Mouse (Mus musculus) spleen, adult 18-20 months (tissue): Measurements from ENCODE around the gene Gm20388.

Experiments used
- DNase-seq, 2 experiments: peaks; one replicate each; pipeline ENCODE4 v3.0.0; 2022; ENCODE audit warnings: mixed read lengths in 2 of 2

Gm20388 gene

DNA sequence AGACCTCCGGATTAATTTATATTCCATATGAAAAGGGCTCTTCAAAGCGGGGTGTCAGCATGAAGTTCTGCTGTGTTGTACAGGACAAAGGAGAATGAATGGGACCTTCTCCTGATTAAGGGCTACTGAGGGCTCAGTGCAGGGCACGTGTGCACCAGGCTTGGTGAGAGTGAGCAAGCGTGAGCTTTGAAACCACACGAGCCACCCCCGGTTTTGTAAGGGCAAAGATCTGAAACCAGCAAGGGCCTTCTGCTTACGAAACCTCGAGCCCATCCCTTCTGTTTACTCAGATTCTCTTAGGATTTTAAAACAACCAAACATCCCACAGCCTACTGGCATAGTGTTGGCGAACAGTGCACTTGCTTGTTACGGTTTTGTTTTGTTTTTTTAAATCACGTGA is 3750.9 kb downstream of the Gm20388 start:
- DNase-seq: no peak

GRCm38 (mm10) chr8:123665580-123665979 is 3754.9 kb downstream of the Gm20388 start:
- DNase-seq: no peak

GRCm38 (mm10) chr8:123666832-123667231 is 3756.2 kb downstream of the Gm20388 start:
- DNase-seq: no peak

GRCm38 (mm10) chr8:123668681-123669080 is 3758.0 kb downstream of the Gm20388 start:
- DNase-seq: no peak

- DNase-seq: no peak
These were observed 3760.1 kb downstream of the Gm20388 start for GRCm38 (mm10) chr8:123670766-123671165.

DNA sequence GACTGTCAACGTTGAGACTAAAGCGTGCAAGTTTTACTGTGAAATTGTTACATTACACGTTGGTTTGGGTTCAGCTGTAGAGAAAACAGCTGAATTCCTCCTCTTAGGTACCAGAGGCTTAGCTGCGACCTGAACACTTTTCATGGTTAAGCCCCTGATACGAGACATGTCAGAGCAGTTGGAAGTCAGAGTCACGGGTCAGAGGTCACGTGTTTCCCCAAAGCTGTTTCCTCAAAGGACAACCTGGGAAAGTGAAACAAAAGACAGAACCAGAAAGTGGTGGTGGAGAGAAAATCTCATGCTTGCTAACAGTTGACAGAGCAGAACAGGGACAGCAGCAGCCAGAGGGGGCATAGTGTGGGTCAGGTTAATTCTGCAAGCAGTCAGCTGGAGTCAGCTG is 3760.8 kb downstream of the Gm20388 start:
- DNase-seq: no peak

- DNase-seq: no peak
These were observed 3762.0 kb downstream of the Gm20388 start for GRCm38 (mm10) chr8:123672648-123673047.

GRCm38 (mm10) chr8:123675611-123676010 is 3765.0 kb downstream of the Gm20388 start:
- no peak for DNase-seq

GRCm38 (mm10) chr8:123678390-123678789 is 3767.7 kb downstream of the Gm20388 start:
- no peak for DNase-seq

- no peak for DNase-seq
These were observed 3771.6 kb downstream of the Gm20388 start for GRCm38 (mm10) chr8:123682073-123682761.

GRCm38 (mm10) chr8:123683321-123683720 is 3772.7 kb downstream of the Gm20388 start:
- DNase-seq: no peak

DNA sequence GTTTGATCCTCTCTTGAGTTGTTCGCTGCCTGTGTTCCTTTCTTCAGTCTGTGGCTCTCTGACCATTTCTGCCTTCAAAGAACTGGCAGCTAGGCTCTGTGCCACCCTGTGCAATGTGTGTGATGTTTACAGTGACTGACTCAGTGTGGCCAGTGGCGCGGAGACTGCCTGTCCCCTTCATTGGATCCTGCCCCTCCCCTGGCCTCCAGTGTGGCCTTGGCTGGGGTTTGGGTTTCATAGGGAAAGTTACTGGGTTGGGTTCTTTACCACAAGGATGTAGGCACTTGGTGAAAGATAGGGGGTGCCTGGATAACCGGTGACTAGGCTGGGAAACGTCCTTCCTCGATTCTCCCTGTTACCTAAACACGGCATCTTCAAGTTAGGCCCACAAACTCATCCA is 3774.2 kb downstream of the Gm20388 start:
- no peak for DNase-seq

DNA sequence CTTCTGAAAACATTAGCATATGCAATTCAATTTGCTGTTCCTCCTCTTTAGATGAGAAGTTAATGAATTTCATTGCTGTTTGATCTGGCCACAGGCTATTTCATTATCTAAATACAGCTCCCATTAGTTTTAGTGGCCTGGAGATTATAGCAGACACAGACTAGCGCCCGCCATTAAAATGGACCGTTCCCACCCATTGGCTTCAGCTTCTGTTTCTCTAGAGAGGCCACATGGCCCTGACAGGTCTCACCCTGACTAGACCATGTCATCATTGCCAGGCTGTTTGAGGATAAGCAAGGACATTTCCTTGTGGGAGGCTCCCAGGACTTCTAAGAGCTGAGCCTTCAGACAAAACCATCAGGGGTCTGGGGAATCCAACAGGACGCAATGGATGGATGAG is 3774.8 kb downstream of the Gm20388 start:
- DNase-seq: no peak

- DNase-seq: no peak
These were observed 3777.2 kb downstream of the Gm20388 start for GRCm38 (mm10) chr8:123687826-123688225.

DNA sequence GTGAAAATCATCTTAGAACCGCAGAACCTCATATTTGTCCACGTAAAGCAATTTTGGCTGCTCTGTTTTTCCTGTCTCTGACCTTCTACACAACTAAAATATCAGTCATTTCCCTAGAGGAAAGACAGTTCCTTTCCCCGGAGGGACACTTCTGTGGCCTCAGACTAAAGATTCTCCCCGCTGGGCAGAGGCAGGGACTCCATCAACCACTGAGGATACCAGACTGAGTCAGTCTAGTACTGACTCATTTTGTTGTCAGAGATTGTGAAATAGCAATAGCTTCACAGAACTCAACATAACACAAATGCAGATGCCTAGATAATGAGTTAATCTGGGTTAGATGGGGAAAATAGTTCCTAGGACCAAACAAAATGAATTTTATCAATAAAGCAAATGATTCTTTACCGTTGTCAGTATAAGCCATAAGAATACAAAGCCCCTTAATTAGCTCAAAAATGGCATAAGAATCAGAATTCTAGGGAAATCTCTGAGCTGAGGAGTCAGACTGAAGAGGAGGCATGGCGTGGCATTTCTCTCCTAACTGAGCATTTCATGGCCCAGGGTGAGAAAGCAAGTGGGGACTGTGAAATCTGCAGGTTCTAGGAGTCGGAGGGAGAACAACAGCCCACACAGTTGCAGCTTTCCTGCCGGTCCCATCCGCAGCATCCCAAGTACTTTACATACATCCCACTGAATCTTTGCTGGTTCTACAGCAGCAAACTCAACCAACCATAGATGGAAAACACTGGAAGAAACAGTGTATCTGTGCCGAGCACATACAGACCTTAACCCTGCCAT is 3781.7 kb downstream of the Gm20388 start:
- no peak for DNase-seq

GRCm38 (mm10) chr8:123696167-123696566 is 3785.5 kb downstream of the Gm20388 start:
- no peak for DNase-seq

DNA sequence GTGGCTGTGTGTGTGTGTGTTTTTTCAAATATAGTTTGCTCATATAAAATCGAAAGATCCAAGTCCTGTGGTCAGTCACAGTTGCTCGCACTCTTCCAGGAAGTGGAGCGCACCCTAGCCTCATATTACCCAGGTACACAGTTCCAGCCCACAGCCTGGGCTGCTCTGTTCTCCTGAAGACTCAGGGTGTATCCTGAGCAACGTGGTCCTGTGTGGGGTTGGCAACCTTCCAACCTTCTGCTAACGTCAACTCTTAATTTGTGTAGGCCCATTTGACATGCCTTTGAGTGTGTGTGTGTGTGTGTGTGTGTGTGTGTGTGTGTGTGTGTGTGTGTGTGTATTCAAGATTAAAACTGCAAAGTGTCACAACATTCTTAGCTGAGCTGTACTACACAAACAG is 3786.7 kb downstream of the Gm20388 start:
- no peak for DNase-seq

DNA sequence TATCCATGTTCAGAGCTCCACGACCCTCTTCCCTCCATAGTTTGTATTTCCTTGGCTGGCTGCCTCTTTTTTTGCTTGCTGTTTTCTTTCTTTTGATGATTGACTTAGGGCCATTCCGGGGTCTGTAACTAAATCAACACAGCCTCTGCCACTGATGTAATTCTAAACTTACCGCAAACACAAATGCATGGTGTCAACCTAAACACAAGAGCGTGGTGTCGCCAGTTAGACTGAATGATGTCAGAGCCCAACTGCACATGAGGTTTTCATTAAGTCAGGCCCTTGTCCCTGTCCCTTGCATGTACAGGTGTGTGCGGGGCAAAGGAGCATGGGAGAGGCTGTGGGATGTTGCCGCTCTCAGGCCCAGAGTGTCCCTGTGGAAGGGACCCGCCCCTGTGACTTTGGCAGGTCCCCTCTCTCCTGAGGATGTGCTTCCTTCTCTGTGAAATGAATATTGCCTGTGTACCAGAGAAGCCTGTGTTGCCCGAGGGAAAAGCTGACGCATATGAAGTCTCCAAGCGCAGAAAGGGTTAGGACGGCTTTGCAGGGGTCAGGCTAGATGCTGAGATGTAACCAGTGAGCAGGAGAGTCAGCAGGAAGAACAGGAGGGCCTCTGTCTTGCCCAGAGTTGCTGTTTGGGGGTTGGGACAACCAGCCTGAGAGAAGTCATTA is 3789.9 kb downstream of the Gm20388 start:
- DNase-seq: no peak

DNA sequence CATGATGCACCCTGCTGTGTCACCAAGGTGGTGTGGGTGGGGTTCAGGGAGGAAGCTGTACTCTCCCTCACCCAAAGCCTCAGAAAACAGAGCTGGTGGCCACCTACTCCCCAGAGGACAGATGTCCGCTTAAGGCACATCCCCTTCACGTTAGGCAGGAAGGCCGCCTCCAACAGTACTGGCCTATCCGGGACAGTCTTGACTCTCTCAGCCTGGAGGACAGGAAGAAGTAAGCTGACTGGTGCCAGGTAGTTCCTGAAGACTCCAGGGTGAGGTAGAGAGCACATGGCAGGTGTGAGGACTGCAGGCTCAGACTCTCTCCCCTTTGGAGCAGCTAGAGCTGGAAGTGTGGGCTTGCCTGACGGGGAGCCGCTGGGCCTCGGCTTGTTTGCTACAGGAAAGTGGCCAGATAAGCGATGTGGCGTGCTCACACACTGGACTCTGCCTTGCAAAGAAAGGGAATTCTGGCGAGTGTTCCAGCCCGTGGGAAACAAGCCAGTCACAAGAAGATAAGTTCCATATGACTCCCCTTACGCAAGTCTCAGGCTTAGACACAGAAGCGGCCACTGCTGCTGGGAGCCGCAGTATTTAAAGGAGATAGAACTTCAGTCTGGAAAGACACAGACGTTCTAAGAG is 3791.4 kb downstream of the Gm20388 start:
- DNase-seq: no peak

DNA sequence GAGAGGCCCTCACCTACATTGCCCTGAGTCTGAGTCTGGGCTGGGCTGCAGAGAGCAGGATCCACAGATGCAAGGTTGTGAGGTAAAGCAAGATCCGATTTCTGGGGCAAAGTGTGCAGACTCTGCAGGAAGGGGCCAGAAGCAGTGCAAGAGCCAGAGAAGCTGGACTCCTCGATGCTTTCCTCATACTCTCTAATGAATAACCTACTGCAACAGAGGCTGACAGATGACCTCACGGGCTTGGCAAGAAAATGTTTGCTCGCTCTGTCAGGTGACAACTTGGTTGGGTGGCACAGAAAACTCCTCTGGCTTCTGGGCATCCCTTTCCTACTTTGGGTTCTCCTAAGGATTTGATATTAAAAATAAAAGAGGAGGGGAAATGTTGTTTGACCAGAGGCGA is 3794.7 kb downstream of the Gm20388 start:
- no peak for DNase-seq

DNA sequence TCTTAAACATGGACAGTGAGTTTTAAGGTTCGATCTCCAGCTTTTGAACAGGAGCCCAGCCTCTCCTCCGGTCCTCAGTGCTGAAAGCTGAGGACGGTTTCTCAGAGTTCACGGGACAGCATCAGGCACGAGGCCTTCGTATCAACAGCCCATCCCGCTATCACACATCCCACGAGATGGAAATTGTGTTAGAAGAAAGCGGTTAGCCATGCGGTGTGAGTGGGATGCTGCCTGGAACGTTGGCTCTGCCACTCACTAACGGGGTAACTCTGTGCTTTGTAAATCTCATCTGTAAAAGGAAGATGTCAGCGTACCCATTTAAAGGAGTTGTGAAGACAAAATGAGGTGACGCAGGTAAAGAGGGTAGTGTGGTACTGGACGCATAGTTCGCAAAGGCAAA is 3796.5 kb downstream of the Gm20388 start:
- no peak for DNase-seq

DNA sequence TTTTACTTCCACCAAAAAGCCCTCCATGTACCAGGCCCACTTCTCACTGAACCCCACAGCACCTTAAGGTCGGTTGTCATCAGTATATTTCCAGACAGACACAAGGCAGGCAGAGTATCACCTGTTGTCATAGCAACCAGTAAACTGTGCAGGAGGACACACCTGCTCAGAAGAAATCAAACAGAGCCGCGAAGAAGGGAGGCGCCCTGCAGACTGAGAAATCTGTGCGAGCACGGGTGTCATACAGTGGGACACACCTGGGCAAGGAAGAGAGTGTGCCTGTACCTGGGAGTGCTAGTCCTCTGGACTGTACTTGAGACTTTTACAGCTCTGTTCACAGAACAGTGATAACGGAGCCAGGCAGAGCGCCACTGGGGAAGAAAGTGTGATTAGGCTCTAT is 3798.1 kb downstream of the Gm20388 start:
- DNase-seq: no peak

DNA sequence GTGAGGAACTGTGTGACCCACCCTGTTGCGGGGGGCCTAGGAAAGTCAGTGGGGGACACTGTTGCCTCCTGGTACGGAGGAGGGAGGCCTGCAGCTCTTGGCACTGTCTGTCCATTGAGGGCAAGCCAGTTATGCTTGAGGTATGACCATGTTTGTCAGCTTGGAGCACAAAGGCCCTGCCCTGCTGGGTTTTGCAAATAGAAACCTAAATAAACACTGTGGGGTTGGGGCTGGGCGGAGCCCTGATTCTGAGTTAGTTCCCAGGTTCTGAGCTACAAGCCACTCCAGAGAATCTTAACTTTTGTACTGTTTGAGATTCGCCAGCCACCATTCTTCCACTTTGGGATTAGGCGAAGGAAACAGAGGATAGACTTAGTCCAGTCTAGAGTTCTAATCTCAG is 3799.7 kb downstream of the Gm20388 start:
- DNase-seq: no peak
